Mouse (Mus musculus): ENCODE measurements around the gene Cd55b.

GRCm38 (mm10) chr1:130422664-130423111 is at the start of gene Cd55b:
- TF ChIP-seq POLR2A (IDR thresholded peaks at IDR 0.05; ENCODE audit: low read depth, low read length) (no peak), CTCF (IDR thresholded peaks at IDR 0.05; ENCODE audit: borderline replicate concordance, insufficient read depth, low read length) (no peak)
